Comparison of ENCODE assay signal across 11 mouse cellular contexts in genomic region chr5:38277936-38278600, GRCm38 (mm10). TPM values are rescaled to one million over a fixed set of nuclear protein-coding genes. Genes with fewer than 3 reads are reported as not detected.
DNase-seq lines count a peak whose midpoint lies in the region; ATAC-seq lines count a peak whose summit lies in the region.
"Had no signal": no experiment of that assay in that cellular context is flagged by ENCODE, and none has a peak within 500 bp of the region (broad histone marks: within the 10 kb centered on the region; RNA-seq: fewer than 3 reads in every experiment).

No protein-coding gene starts in this region.

- ATAC-seq in hindbrain, embryonic 11.5 days (ENCODE audit: low FRiP score): 0 out of 2 replicates have a peak, but pooled peaks have one; percentile 18
- ATAC-seq in midbrain, embryonic 16.5 days: 0 out of 2 replicates have a peak, but pooled peaks have one; percentile 26

- H3K27ac ChIP-seq in hindbrain, embryonic 11.5 days (ENCODE audit: low read depth, low read length): no peak overlapping the region
- H3K27ac ChIP-seq in midbrain, embryonic 16.5 days (ENCODE audit: low read length): no peak overlapping the region
- H3K27ac ChIP-seq: macrophage had no signal

- peak overlapping the region; percentile 30; the same call in 1 of the 2 replicates for H3K4me3 ChIP-seq in hindbrain, embryonic 11.5 days (ENCODE audit: low read depth, low read length)
- H3K4me3 ChIP-seq in midbrain, embryonic 16.5 days (ENCODE audit: low read depth, low read length): peak overlapping the region; percentile 39; the same call in 1 of the 2 replicates

- H3K36me3 ChIP-seq in hindbrain, embryonic 11.5 days (ENCODE audit: control insufficient read depth, insufficient read depth, low read length): no peaks in the 10 kb centered on the region
- no peaks in the 10 kb centered on the region for H3K36me3 ChIP-seq in midbrain, embryonic 16.5 days (ENCODE audit: control insufficient read depth, insufficient read depth, low read length)

- H3K27me3 ChIP-seq in hindbrain, embryonic 11.5 days (ENCODE audit: control insufficient read depth, insufficient read depth, low read length): peaks cover 53% of the 10 kb centered on the region
- peaks cover 46% of the 10 kb centered on the region for H3K27me3 ChIP-seq in midbrain, embryonic 16.5 days (ENCODE audit: control insufficient read depth, insufficient read depth, low read depth, low read length)

- H3K4me1 ChIP-seq in hindbrain, embryonic 11.5 days (replicated peaks; ENCODE audit: control insufficient read depth, insufficient read depth, low read length): peaks cover 11% of the 10 kb centered on the region
- H3K4me1 ChIP-seq in midbrain, embryonic 16.5 days (ENCODE audit: control insufficient read depth, insufficient read depth, low read length): peaks cover 17% of the 10 kb centered on the region

- 0 out of 2 replicates have a peak overlapping the region, but pooled peaks have one; percentile 11 for H3K9ac ChIP-seq in hindbrain, embryonic 11.5 days (ENCODE audit: low read depth, low read length)
- H3K9ac ChIP-seq in midbrain, embryonic 16.5 days (ENCODE audit: low read depth, low read length): no peak overlapping the region

- DNase-seq in adrenal gland, postnatal 10 days: peak; percentile 68
- DNase-seq in adrenal gland, adult 8-10 months: no peak
- peak; percentile 15 for DNase-seq in adrenal gland, postnatal 25 days
- DNase-seq in hindbrain, embryonic 11.5 days (ENCODE audit: low spot score): no peak
- no peak for DNase-seq in thymus, postnatal 14 days
- DNase-seq in frontal cortex, postnatal 14 days (ENCODE audit: low spot score in 2 of 2): no peak
- no peak for DNase-seq in cerebellum, postnatal 14 days
- DNase-seq: thymus, postnatal 36 days had no signal

- no peaks in the 10 kb centered on the region for H3K9me3 ChIP-seq in hindbrain, embryonic 11.5 days (ENCODE audit: control insufficient read depth, low read length)
- H3K9me3 ChIP-seq in midbrain, embryonic 16.5 days (replicated peaks; ENCODE audit: control insufficient read depth, low read length, poor library complexity, severe bottlenecking): no peaks in the 10 kb centered on the region

- 22% methylated on average over 12 of the region's 12 CpGs for WGBS in hindbrain, embryonic 11.5 days
- 18% methylated on average over 12 of the region's 12 CpGs for WGBS in midbrain, embryonic 16.5 days

- H3K4me2 ChIP-seq in hindbrain, embryonic 11.5 days (replicated peaks; ENCODE audit: low read depth, low read length): peak overlapping the region; percentile 42; the same call in 1 of the 2 replicates
- peak overlapping the region; percentile 68 for H3K4me2 ChIP-seq in midbrain, embryonic 16.5 days (ENCODE audit: low read length)

RNA-seq across cellular contexts. Expression of gene Otop1, which starts 2.3 kb away (rescaled TPM):
- total RNA-seq in adrenal gland, postnatal 10 days (2021): 10 to 100 TPM; 48.5 to 58.9 TPM
- 10 to 100 TPM in 3 of 4 experiments, 1 to 10 TPM in 1; 2.6 to 26.4 (median 18.4) TPM for total RNA-seq in adrenal gland, adult 8-10 months (2022)
- 24.7 and 25.0 TPM in 2 replicates for total RNA-seq in adrenal gland, postnatal 25 days (2021)
- polyA plus RNA-seq in hindbrain, embryonic 11.5 days (2014; fragmentation: Nextera tagmentation; extraction: Ambion mirVana): 0.14 TPM in 1 of 2 replicates, not detected in the other
- 0.11 TPM in 1 of 2 replicates, not detected in the other for polyA plus RNA-seq in midbrain, embryonic 16.5 days (2015; fragmentation: Nextera tagmentation; extraction: Ambion mirVana)
- polyA plus RNA-seq: heart, embryonic 16.5 days; macrophage had no signal

RNA-seq across cellular contexts. Expression of gene Tmem128, which starts 18.1 kb away (rescaled TPM):
- 10 to 100 TPM; 39.0 to 41.6 TPM for total RNA-seq in adrenal gland, postnatal 10 days (2021)
- total RNA-seq in adrenal gland, adult 8-10 months (2022): 10 to 100 TPM; 36.1 to 39.6 (median 37.4) TPM
- total RNA-seq in adrenal gland, postnatal 25 days (2021): 39.0 and 45.0 TPM in 2 replicates
- polyA plus RNA-seq in hindbrain, embryonic 11.5 days (2014; fragmentation: Nextera tagmentation; extraction: Ambion mirVana): 105 TPM in 2 replicates
- 92.9 and 94.6 TPM in 2 replicates for polyA plus RNA-seq in midbrain, embryonic 16.5 days (2015; fragmentation: Nextera tagmentation; extraction: Ambion mirVana)

RNA-seq across cellular contexts. Expression of gene Drd5, which starts 41.1 kb away (rescaled TPM):
- total RNA-seq in adrenal gland, postnatal 10 days (2021): not detected
- not detected for total RNA-seq in adrenal gland, adult 8-10 months (2022)
- total RNA-seq in adrenal gland, postnatal 25 days (2021): not detected in 2 replicates
- polyA plus RNA-seq in hindbrain, embryonic 11.5 days (2014; fragmentation: Nextera tagmentation; extraction: Ambion mirVana): not detected in 2 replicates
- polyA plus RNA-seq in midbrain, embryonic 16.5 days (2015; fragmentation: Nextera tagmentation; extraction: Ambion mirVana): 0.82 and 0.90 TPM in 2 replicates
- polyA plus RNA-seq: macrophage had no signal

RNA-seq across cellular contexts. Expression of gene Lyar, which starts 57.8 kb away (rescaled TPM):
- total RNA-seq in adrenal gland, postnatal 10 days (2021): 10 to 100 TPM; 17.4 to 23.5 TPM
- total RNA-seq in adrenal gland, adult 8-10 months (2022): 10 to 100 TPM; 12.9 to 17.3 (median 13.8) TPM
- 18.0 and 20.7 TPM in 2 replicates for total RNA-seq in adrenal gland, postnatal 25 days (2021)
- polyA plus RNA-seq in hindbrain, embryonic 11.5 days (2014; fragmentation: Nextera tagmentation; extraction: Ambion mirVana): 112 and 113 TPM in 2 replicates
- polyA plus RNA-seq in midbrain, embryonic 16.5 days (2015; fragmentation: Nextera tagmentation; extraction: Ambion mirVana): 35.4 and 41.9 TPM in 2 replicates

RNA-seq across cellular contexts. Expression of gene Zbtb49, which starts 57.8 kb away (rescaled TPM):
- total RNA-seq in adrenal gland, postnatal 10 days (2021): 10 to 100 TPM in 1 of 2 experiments, 1 to 10 TPM in 1; 7.0 to 12.4 TPM
- 10 to 100 TPM in 3 of 4 experiments, 1 to 10 TPM in 1; 9.3 to 14.1 (median 12.2) TPM for total RNA-seq in adrenal gland, adult 8-10 months (2022)
- total RNA-seq in adrenal gland, postnatal 25 days (2021): 10.8 and 12.0 TPM in 2 replicates
- 14.2 and 15.7 TPM in 2 replicates for polyA plus RNA-seq in hindbrain, embryonic 11.5 days (2014; fragmentation: Nextera tagmentation; extraction: Ambion mirVana)
- 19.8 and 21.7 TPM in 2 replicates for polyA plus RNA-seq in midbrain, embryonic 16.5 days (2015; fragmentation: Nextera tagmentation; extraction: Ambion mirVana)

Comparison
In these comparisons a context has a peak if more than half of its experiments do, and no peak if none do; other contexts are left out.
1. DNase-seq: peak in adrenal gland, postnatal 10 days (single experiment) and adrenal gland, postnatal 25 days (single experiment); none in adrenal gland, adult 8-10 months (single experiment), hindbrain, embryonic 11.5 days (single experiment), thymus, postnatal 14 days (single experiment), frontal cortex, postnatal 14 days (0 of 2) and cerebellum, postnatal 14 days (0 of 2).